Mouse (Mus musculus): ENCODE results near the gene Card9.

The Card9 gene

GRCm38 (mm10) chr2:26325386-26326181 is 35.1 kb downstream of the Card9 start:
- 59% methylated on average over 15 of the region's 15 CpGs for WGBS

GRCm38 (mm10) chr2:26324917-26325316 is 35.8 kb downstream of the Card9 start:
- WGBS, result 57% methylated on average over 2 of the region's 2 CpGs

GRCm38 (mm10) chr2:26323589-26324325 is 37.0 kb downstream of the Card9 start:
- WGBS, result 92% methylated on average over 13 of the region's 13 CpGs

GRCm38 (mm10) chr2:26320245-26321185 is 40.2 kb downstream of the Card9 start:
- WGBS, result 81% methylated on average over 14 of the region's 14 CpGs

DNA sequence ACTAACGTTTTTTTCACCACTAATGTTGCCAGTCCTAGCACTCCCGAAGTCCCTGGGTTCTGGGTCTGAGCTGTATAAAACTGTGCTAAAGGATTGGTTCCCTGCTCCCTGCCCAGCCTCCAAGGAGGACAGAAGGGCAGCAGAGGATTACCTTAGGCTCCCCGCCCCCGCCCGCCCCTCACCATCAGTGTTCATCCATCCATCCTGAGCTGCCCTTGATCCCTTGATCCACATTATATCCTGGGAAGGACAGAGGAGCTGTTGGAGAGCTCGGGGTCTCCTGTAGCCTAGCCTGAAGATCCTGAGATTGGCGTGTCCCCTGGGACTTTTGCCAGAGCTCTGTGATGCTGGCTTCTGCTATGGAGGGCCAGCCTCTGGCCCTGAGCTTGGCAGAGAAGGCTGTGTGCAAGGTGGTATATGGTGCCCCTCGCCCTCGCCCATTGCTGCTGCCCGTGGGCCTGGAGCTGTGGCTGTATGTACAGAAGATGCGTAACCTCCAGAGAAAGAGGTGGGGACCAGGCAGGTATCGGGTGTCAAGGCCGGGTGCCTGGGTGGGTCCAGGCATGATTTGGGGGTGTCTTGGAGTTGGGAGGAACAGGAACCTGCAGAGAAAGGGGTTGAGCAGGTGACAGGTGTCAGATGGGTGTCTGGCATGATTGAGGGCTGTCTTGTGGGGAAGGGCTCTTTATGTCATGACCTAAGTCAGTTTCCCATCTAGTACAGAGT is 41.0 kb downstream of the Card9 start:
- 90% methylated on average over 13 of the region's 13 CpGs for WGBS

- 69% methylated on average over 9 of the region's 9 CpGs for WGBS
Observed at GRCm38 (mm10) chr2:26319109-26319508, 41.6 kb downstream of the Card9 start.

GRCm38 (mm10) chr2:26317991-26318672 is 42.6 kb downstream of the Card9 start:
- whole genome bisulfite sequencing, result 94% methylated on average over 3 of the region's 3 CpGs

- 75% methylated on average over 3 of the region's 3 CpGs for WGBS
Observed at GRCm38 (mm10) chr2:26317371-26317770, 43.3 kb downstream of the Card9 start.

- 36% methylated on average over 9 of the region's 9 CpGs for WGBS
Observed at GRCm38 (mm10) chr2:26316576-26317246, 44.0 kb downstream of the Card9 start.

- 3% methylated on average over 11 of the region's 11 CpGs for WGBS
Observed at GRCm38 (mm10) chr2:26315925-26316311, 44.8 kb downstream of the Card9 start.

GRCm38 (mm10) chr2:26315072-26315924 is 45.4 kb downstream of the Card9 start, which contains the start of gene Gpsm1:
Gene Gpsm1 (plus strand): TSS chr2:26315515.
- under 1% methylated on average over 65 of the region's 66 CpGs for WGBS

DNA sequence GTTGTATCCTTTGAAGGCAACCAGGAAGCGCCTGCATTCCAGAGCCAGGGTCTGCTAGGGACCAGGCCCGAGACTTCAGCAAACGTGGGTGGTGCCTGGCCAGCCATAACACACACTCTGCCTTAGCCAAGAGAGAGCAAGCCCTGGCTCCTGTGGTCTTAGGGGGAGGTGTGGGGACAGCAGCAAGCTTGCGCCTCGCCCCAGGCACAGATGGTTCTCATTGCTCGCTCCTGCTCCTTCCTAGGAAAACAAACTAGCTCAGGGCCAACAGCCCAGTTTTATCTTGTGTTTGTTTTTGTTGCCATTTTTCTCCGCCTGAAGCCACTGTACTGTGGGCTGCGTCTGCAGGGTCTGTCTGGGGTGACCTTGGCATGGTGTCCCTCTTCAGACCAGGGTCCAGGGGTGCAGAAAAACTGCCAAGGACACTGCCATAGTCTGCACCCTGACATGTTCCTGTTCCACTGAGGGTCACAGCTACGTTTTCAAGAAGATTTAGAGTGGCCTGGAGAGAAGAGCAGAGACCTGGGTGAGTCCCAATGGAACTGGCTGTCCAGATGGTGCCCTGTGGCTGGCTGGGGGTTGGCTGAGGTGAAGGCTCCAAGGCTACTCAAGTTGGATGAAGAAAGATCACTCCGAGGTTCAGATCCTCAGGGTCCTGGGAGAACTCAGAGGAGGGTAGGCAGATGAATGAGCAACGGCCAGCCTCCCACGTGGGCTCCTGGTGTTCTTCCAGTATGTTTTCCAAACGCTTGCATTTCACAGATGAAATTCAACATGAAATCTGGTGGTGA is 46.2 kb downstream of the Card9 start:
- 56% methylated on average over 13 of the region's 13 CpGs for WGBS

- WGBS, result 95% methylated on average over 1 of the region's 1 CpGs
Observed at GRCm38 (mm10) chr2:26313394-26313793, 47.3 kb downstream of the Card9 start.

GRCm38 (mm10) chr2:26312812-26313211 is 47.9 kb downstream of the Card9 start:
- WGBS, result 72% methylated on average over 2 of the region's 2 CpGs

- 53% methylated on average over 5 of the region's 5 CpGs for WGBS
Observed at GRCm38 (mm10) chr2:26311936-26312335, 48.8 kb downstream of the Card9 start.

DNA sequence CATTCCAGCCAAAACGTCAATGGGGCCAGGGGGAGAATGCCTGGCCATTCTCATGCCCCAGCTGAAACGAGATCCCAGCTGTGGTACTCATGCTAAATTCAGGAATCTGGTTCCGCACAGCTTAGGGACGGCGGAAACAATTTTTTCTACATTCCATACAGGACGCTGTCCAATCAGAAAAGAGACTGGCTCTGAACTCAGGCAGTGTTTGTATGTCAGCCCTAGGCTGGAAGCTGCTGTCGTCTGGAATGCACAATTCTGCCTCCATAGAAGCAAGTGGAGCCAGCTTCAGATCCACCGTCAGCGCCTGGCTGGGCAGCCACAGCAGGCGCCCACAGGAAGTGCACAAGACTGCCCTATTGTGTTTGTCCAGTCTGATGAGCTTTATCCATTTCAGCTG is 51.0 kb downstream of the Card9 start:
- WGBS, result 47% methylated on average over 10 of the region's 10 CpGs

DNA sequence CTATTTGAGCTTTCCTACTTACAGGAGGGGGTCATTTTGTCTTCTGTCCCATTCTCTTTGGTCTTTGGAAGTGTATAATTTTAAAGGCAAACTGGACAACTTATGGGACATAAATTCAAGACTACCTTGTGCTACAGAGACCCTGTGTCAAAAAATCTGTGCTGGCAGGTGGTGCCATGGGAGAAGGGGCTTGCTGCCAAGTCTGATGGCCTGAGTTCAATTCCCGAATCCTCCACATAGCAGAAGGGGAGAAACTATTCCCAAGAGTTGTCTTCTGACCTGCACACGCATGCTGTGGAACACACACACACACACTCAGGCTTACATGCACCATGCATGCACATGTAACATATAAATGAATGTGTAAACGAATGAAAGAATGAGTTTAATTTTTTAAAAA is 54.0 kb downstream of the Card9 start:
- WGBS, result 87% methylated on average over 3 of the region's 3 CpGs

GRCm38 (mm10) chr2:26305555-26305954 is 55.2 kb downstream of the Card9 start:
- 84% methylated on average over 2 of the region's 2 CpGs for WGBS

All from cerebral cortex, adult 2 months (tissue).